Mouse (Mus musculus) lung, embryonic 14.5 days (tissue): Measurements from ENCODE around the gene Zfp64. TPM values are rescaled to one million over a fixed set of nuclear protein-coding genes. Genes with fewer than 3 reads are reported as not detected.

Experiments
- ATAC-seq: fragments of 200-750 bp; cut with Nextera tagmentation; 2 replicates; pipeline ENCODE4 v1.8.0; 2017; ENCODE audit warnings: mild to moderate bottlenecking, moderate TSS enrichment, moderate library complexity; ENCODE audit not compliant: insufficient read depth
- DNase-seq: peaks from one replicate; pipeline ENCODE4 v3.0.0-alpha.2; 2015
- H3K27ac ChIP-seq: fragments of 300-500 bp; sonication (generic); 2 replicates; pipeline ENCODE4 v1.5.1; 2014; ENCODE audit warnings: low read depth, mild to moderate bottlenecking, moderate library complexity
- H3K27me3 ChIP-seq: fragments of 300-500 bp; sonication (generic); 2 replicates; pipeline ENCODE4 v1.6.1; 2014; ENCODE audit warnings: low read length, control low read depth; ENCODE audit not compliant: insufficient read depth
- H3K36me3 ChIP-seq: fragments of 300-500 bp; sonication (generic); 2 replicates; pipeline ENCODE4 v1.6.1; 2014; ENCODE audit warnings: control low read depth; ENCODE audit not compliant: insufficient read depth
- H3K4me1 ChIP-seq: fragments of 300-500 bp; sonication (generic); 2 replicates; pipeline ENCODE4 v1.6.1; 2014; ENCODE audit warnings: antibody characterized with exemption, control low read depth; ENCODE audit not compliant: insufficient read depth
- H3K4me2 ChIP-seq: fragments of 300-500 bp; sonication (generic); 2 replicates; pipeline ENCODE4 v1.6.1; 2014; ENCODE audit warnings: mild to moderate bottlenecking
- H3K4me3 ChIP-seq: fragments of 300-500 bp; sonication (generic); 2 replicates; pipeline ENCODE4 v1.5.1; 2014; ENCODE audit warnings: low read depth, low read length
- H3K9ac ChIP-seq: fragments of 300-500 bp; sonication (generic); 2 replicates; pipeline ENCODE4 v1.6.1; 2014
- H3K9me3 ChIP-seq: fragments of 300-500 bp; sonication (generic); 2 replicates; pipeline ENCODE4 v1.6.1; 2016; ENCODE audit warnings: low read depth, low read length, control low read depth
- CTCF ChIP-seq: IDR thresholded peaks from 2 replicates; pipeline ENCODE4 v1.5.1; 2016; ENCODE audit warnings: antibody characterized with exemption, low read depth
- WGBS: fragments of 180-500 bp; shearing (Covaris S2); extraction: QIAGEN DNeasy Blood & Tissue Kit; methylation state at CpG from one replicate; pipeline ENCODE4 v1.1.7; 2014; 5-methylcytosine and 5-hydroxymethylcytosine counted together
- polyA plus RNA-seq: library from polyadenylated mRNA; unstranded; fragments of >200 nt; fragmentation: Nextera tagmentation; extraction: Ambion mirVana; gene quantifications from 2 replicates; pipeline ENCODE4 v1.2.1, GENCODE M21; 2014

Gene Zfp64
- polyA plus RNA-seq, 1 experiment from 2014 or later = 31.9 TPM

DNA sequence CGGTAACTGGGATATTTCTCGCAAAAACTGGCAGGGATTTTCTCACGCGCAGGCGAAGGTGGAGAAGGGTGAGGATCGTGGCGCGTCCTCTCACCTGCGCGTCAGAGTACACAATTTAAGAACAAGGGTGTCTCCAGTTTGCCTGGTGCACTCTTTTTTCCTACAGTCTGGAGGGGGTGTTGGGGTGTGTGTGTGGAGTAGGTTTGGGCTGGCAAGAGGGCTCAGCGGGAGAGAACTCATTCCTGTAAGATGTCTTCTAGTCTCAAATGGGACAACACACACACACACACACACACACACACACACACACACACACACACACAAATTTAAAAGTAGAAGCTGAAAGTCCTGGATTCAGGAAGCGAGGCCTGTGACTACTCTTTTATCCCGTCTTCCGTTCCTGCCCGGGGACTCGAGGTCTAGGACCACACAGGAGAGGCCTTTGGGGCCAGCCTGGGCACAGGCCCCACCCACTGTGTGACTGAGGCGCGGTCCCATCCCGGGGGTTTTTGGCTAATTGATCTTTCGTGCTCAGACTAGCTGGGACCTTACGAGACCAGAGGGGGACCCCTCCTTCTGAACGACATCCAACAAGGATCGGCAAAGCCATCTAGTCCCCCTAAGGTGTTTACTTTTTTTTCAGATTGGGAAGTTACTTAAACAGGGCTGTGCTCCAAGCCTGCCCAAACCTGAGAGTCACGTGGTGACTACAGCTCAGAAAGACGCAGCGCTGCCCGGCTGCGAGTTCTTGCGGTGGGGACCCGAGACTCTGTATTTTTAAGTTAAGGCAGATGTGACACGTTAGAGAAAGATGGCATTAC, 42.3 kb downstream of the Zfp64 start:
- no peak overlapping the region for H3K9ac ChIP-seq
- H3K4me3 ChIP-seq = peak overlapping the region; percentile 47
- peak overlapping the region; percentile 97 for H3K4me2 ChIP-seq
- H3K4me1 ChIP-seq = 0 out of 2 replicates have a peak, but pooled peaks cover 6% of the 10 kb centered on the region
- H3K27me3 ChIP-seq = peaks cover 37% of the 10 kb centered on the region
- WGBS = 2% methylated on average over 31 of the region's 31 CpGs
- H3K27ac ChIP-seq = no peak overlapping the region
- ATAC-seq (peak; percentile 50; the same call in 1 of the 2 replicates), DNase-seq (peak; percentile 25)
- no peaks in the 10 kb centered on the region for H3K9me3 ChIP-seq
- H3K36me3 ChIP-seq = no peaks in the 10 kb centered on the region
- TF ChIP-seq CTCF = no peak

DNA sequence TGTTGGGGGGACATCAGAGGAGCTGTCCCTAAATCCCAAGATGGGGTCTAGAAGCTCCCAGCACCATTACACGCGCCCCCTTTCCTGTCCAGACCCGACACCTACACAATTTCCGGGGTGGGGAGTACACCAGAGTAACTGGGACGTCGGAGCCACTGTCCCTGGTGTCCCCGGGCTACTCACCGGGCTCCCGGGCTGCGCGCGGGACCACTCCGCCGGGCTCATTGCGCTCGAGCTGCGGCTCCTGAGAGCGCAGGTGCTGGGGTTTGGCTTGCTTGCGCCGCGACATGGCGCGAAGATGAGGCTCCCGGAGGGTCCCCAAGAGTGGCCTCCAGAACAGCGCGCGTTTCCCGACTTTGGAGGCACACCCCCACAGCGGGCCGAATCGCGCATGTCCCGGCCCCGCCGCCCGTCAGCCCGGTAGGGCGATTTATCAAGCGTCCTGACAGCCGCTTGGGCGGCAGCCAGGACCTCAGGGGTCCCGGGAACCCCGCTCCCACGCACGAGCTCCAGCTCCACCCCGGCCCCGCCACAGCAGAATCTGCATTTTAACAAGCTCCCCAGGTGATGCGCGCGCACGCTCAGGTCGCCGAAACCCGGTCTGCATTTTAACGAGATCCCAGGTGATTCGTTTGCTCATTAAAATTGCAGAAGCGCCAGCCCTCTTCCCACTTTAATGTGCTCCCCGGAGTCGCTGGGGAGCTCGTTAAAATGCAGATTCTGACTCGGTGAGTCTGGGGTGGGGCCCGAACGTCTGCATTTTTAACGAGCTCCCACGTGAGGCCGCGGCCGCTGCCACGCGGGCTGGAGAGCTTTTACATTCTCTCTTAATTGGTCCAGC, 43.1 kb downstream of the Zfp64 start:
- H3K27me3 ChIP-seq = peaks cover 37% of the 10 kb centered on the region
- no peak for TF ChIP-seq CTCF
- H3K36me3 ChIP-seq = no peaks in the 10 kb centered on the region
- H3K4me3 ChIP-seq = peak overlapping the region; percentile 47
- WGBS = under 1% methylated on average over 70 of the region's 70 CpGs
- peak overlapping the region; percentile 97 for H3K4me2 ChIP-seq
- H3K9ac ChIP-seq = peak overlapping the region; percentile 20; the same call in 1 of the 2 replicates
- 0 out of 2 replicates have a peak, but pooled peaks cover 6% of the 10 kb centered on the region for H3K4me1 ChIP-seq
- DNase-seq (peak; percentile 37), ATAC-seq (peak; percentile 39; the same call in 1 of the 2 replicates)
- H3K9me3 ChIP-seq = no peaks in the 10 kb centered on the region
- no peak overlapping the region for H3K27ac ChIP-seq

DNA sequence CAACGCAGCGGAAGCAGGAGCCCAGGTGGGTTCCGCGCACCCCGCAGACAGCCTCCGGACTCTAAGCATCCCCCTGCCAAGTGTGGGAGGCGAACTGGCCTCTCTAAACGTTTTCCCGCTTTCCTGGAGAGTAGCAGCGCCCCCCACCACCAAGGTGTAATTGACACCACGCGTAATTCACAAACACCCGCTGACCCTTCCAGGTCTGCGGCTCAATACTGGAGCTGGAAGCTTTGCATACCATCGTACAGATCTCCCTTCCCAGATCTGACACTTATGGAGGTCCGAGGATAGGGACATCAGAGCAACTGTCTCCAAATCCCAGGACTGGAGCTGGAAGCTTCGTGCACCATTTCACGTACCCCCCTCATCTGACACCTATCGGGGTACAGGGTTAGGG, 43.9 kb downstream of the Zfp64 start:
- WGBS = under 1% methylated on average over 19 of the region's 19 CpGs
- no peak overlapping the region for H3K9ac ChIP-seq
- ATAC-seq = no peak
- DNase-seq = no peak
- H3K4me3 ChIP-seq = peak overlapping the region; percentile 47
- TF ChIP-seq CTCF = no peak
- H3K9me3 ChIP-seq = no peaks in the 10 kb centered on the region
- no peak overlapping the region for H3K27ac ChIP-seq
- no peaks in the 10 kb centered on the region for H3K36me3 ChIP-seq
- H3K27me3 ChIP-seq = peaks cover 37% of the 10 kb centered on the region
- 0 out of 2 replicates have a peak, but pooled peaks cover 6% of the 10 kb centered on the region for H3K4me1 ChIP-seq
- peak overlapping the region; percentile 97 for H3K4me2 ChIP-seq

DNA sequence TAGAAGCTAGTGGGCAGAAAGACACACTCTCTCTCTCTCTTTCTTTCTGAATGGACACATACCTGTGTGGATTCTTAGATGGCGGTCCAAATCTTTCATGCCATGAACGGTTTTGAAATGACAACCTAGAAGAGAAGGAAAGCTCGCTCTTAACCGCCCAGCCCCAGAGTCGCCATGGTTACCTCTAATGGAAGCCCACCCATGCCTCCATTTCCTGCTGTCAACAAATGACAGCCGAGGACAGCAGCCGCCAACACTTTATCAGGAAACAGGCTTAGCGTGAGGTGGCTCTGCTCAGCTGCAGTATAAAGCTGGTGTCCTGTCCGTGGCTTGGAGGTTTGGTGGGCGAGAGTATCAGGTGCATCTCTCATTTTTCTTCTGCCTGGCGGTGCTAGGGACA, 49.4 kb downstream of the Zfp64 start:
- Histone ChIP-seq H3K4me3 (no peak overlapping the region), H3K9me3 (no peaks in the 10 kb centered on the region), H3K4me2 (no peak overlapping the region), H3K9ac (no peak overlapping the region), H3K36me3 (no peaks in the 10 kb centered on the region), H3K27me3 (peaks cover 11% of the 10 kb centered on the region), H3K4me1 (no peaks in the 10 kb centered on the region), H3K27ac (no peak overlapping the region)
- TF ChIP-seq CTCF = no peak
- DNase-seq (no peak), ATAC-seq (no peak)
- 22% methylated on average over 11 of the region's 11 CpGs for WGBS

DNA sequence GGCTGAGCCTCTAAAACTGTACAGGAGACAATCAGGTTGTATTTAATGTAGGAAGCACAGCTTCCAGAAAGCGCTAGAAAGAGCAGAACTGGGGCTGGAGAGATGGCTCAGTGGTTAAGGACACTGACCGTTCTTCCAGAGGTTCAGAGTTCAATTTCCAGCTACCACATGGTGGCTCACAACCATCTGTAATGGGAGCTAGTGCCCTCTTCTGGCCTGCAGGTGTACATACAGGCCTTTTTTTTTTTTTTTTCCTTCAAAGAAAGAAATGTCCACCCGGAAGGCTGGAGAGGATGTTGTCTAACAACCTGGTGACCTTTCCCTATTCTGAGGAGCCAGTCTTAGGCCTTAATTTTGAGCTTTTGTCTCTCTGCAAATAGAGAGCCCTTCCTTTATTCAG, 50.5 kb downstream of the Zfp64 start:
- Histone ChIP-seq H3K9ac (no peak overlapping the region), H3K27me3 (no peaks in the 10 kb centered on the region; the same call in 1 of the 2 replicates), H3K27ac (no peak overlapping the region), H3K9me3 (no peaks in the 10 kb centered on the region), H3K4me1 (no peaks in the 10 kb centered on the region), H3K4me3 (no peak overlapping the region), H3K36me3 (no peaks in the 10 kb centered on the region), H3K4me2 (no peak overlapping the region)
- 68% methylated on average over 3 of the region's 3 CpGs for WGBS
- no peak for ATAC-seq
- DNase-seq = peak; percentile 27
- peak; percentile 54 for TF ChIP-seq CTCF

DNA sequence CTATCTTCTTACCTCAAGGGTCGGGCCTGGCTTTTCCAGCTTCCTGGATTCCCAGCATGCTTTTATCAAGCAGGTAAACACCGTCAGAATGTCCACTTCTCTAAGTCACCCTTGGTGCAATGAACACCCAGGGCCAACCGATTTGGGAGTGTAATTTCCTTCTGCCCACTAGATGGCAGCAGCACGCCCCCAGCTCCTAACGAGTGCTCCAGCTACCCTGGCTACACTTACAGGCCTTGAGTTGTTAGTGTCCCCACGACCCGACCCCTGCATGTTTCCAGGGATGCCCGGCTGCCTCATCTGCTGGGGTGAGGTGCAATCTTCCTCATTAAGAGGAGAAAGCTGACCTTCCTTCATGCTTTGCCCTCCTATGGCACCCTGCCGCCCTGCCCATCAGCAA, 51.2 kb downstream of the Zfp64 start:
- 11% methylated on average over 9 of the region's 9 CpGs for WGBS
- Histone ChIP-seq H3K4me3 (no peak overlapping the region), H3K9ac (no peak overlapping the region), H3K27me3 (no peaks in the 10 kb centered on the region), H3K27ac (no peak overlapping the region), H3K4me1 (no peaks in the 10 kb centered on the region), H3K36me3 (no peaks in the 10 kb centered on the region), H3K4me2 (no peak overlapping the region), H3K9me3 (no peaks in the 10 kb centered on the region)
- ATAC-seq (peak; percentile 56; the same call in 1 of the 2 replicates), DNase-seq (peak; percentile 85)
- peak; percentile 95 for TF ChIP-seq CTCF

DNA sequence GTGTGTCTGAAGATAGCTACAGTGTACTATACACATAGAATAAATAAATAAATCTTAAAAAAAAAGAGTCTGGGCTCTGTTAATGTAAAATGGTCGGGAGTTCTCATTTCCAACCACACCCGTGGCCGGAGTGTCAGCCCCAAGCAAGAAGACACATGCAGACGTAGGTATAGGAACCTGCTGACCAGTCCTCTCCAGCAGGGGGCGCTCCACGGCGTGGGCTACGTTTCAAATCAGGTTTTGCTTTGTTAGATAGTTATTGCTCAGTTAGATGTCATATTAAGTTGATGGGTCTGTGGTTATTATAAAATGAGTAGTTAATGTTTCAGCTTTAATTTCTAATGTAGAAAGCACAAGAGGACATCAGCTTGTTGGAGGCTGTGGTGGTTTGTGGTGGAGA, 52.8 kb downstream of the Zfp64 start:
- no peaks in the 10 kb centered on the region for H3K4me1 ChIP-seq
- WGBS = 18% methylated on average over 8 of the region's 8 CpGs
- no peak overlapping the region for H3K27ac ChIP-seq
- ATAC-seq = no peak
- H3K9me3 ChIP-seq = no peaks in the 10 kb centered on the region
- H3K27me3 ChIP-seq = no peaks in the 10 kb centered on the region
- no peak overlapping the region for H3K4me2 ChIP-seq
- no peaks in the 10 kb centered on the region for H3K36me3 ChIP-seq
- no peak overlapping the region for H3K4me3 ChIP-seq
- peak; percentile 78 for TF ChIP-seq CTCF
- H3K9ac ChIP-seq = no peak overlapping the region
- peak; percentile 57 for DNase-seq
